Mouse (Mus musculus) midbrain, postnatal 0 days (tissue): ENCODE measurements around the gene Lenep. TPM values are rescaled to one million over a fixed set of nuclear protein-coding genes. Genes with fewer than 3 reads are reported as not detected.

Source experiments
- ATAC-seq: fragments of 200-750 bp; cut with Nextera tagmentation; 2 replicates; pipeline ENCODE4 v1.8.0; 2017; ENCODE audit warnings: moderate number of reproducible peaks, mild to moderate bottlenecking, moderate TSS enrichment, moderate library complexity; ENCODE audit not compliant: low FRiP score
- DNase-seq: peaks from one replicate; pipeline ENCODE4 v3.0.0-alpha.2; 2015; ENCODE audit warnings: low spot score
- H3K27ac ChIP-seq: fragments of 300-500 bp; sonication (generic); 2 replicates; pipeline ENCODE4 v1.5.1; 2014; ENCODE audit warnings: low read depth, mild to moderate bottlenecking, low read length, mixed read lengths
- H3K27me3 ChIP-seq: fragments of 300-500 bp; sonication (generic); 2 replicates; pipeline ENCODE4 v1.6.1; 2014; ENCODE audit warnings: low read length, control low read depth, mixed read lengths; ENCODE audit not compliant: insufficient read depth
- H3K36me3 ChIP-seq: fragments of 300-500 bp; sonication (generic); 2 replicates; pipeline ENCODE4 v1.6.1; 2014; ENCODE audit warnings: low read length, control low read depth, mixed read lengths; ENCODE audit not compliant: insufficient read depth
- H3K4me1 ChIP-seq: fragments of 300-500 bp; sonication (generic); 2 replicates; pipeline ENCODE4 v1.6.1; 2014; ENCODE audit warnings: mild to moderate bottlenecking, control low read depth, antibody characterized with exemption, low read length, mixed read lengths; ENCODE audit not compliant: insufficient read depth
- H3K4me2 ChIP-seq: fragments of 300-500 bp; sonication (generic); 2 replicates; pipeline ENCODE4 v1.6.1; 2014; ENCODE audit warnings: low read depth, mild to moderate bottlenecking, low read length, mixed read lengths; ENCODE audit not compliant: poor library complexity, severe bottlenecking
- H3K4me3 ChIP-seq: fragments of 300-500 bp; sonication (generic); 2 replicates; pipeline ENCODE4 v1.5.1; 2014; ENCODE audit warnings: low read depth, mild to moderate bottlenecking, low read length, moderate library complexity
- H3K9ac ChIP-seq: fragments of 300-500 bp; sonication (generic); replicated peaks from 2 replicates; pipeline ENCODE4 v1.6.1; 2014; ENCODE audit warnings: mild to moderate bottlenecking, low read length, moderate library complexity, mixed read lengths; ENCODE audit not compliant: poor library complexity, severe bottlenecking
- H3K9me3 ChIP-seq: fragments of 300-500 bp; sonication (generic); 2 replicates; pipeline ENCODE4 v1.6.1; 2016; ENCODE audit warnings: low read length, control low read depth
- CTCF ChIP-seq: IDR thresholded peaks from 2 replicates; pipeline ENCODE4 v1.5.1; 2016; ENCODE audit warnings: antibody characterized with exemption, mild to moderate bottlenecking
- WGBS: fragments of 180-500 bp; shearing (Covaris S2); extraction: QIAGEN DNeasy Blood & Tissue Kit; methylation state at CpG from one replicate; pipeline ENCODE4 v1.1.7; 2014; 5-methylcytosine and 5-hydroxymethylcytosine counted together
- polyA plus RNA-seq: library from polyadenylated mRNA; unstranded; fragments of >200 nt; fragmentation: Nextera tagmentation; extraction: Ambion mirVana; gene quantifications from 2 replicates; pipeline ENCODE4 v1.2.1, GENCODE M21; 2015
- total RNA-seq: library from RNA; depleted of rRNA; stranded (reverse); fragments of >200 nt; gene quantifications from 2 replicates; pipeline ENCODE4 v1.2.3, GENCODE M21; 2014

The Lenep gene
- total and polyA plus RNA-seq, 2 experiments from 2014 or later, result 1.8 TPM; not detected in 1

DNA sequence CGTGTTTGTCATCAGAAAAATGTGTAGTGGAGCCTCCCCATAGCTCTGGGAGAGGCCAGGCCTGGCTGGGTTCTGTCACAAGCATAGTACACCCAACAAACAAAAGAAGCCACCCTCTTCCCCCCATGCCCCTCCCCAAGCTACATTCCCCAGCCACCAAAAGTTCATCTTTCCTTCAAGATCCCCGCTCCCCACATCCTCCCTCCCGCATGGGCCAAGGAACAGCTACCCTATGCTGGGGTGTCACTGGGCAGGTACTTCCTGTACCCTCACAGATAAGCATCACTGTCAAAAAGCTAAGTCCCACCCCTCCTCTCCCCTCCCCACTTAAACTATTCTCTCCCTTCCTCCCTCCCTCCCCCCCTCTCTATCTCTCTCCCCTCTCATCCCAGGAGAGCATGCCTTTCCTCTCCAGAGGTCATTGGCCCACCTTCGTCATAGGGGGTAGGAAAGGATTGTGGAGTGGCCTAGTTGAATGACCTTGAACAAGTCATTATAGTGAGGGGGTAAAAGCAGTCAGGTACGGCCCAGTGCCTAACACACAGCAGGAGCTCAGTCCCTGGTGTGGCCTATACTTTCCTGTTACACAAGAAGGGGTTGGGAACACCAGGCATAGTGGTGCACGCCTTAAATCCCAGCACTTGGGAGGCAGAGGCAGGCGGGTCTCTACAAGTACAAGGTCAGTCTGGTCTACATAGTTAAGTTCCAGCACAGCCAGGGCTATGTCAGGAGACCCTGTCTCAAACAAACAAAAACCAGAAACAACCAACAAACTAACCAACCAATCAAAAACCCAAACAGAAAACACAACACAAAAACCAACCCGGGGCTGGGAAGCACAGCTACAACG is 20.3 kb downstream of the Lenep start:
- Histone ChIP-seq H3K4me3 (no peak overlapping the region), H3K27ac (no peak overlapping the region), H3K4me2 (no peak overlapping the region), H3K36me3 (no peaks in the 10 kb centered on the region), H3K9me3 (no peaks in the 10 kb centered on the region), H3K9ac (no peak overlapping the region), H3K27me3 (no peaks in the 10 kb centered on the region), H3K4me1 (no peaks in the 10 kb centered on the region)
- WGBS, result 86% methylated on average over 9 of the region's 9 CpGs
- no peak for TF ChIP-seq CTCF
- DNase-seq, result no peak
- no peak for ATAC-seq

DNA sequence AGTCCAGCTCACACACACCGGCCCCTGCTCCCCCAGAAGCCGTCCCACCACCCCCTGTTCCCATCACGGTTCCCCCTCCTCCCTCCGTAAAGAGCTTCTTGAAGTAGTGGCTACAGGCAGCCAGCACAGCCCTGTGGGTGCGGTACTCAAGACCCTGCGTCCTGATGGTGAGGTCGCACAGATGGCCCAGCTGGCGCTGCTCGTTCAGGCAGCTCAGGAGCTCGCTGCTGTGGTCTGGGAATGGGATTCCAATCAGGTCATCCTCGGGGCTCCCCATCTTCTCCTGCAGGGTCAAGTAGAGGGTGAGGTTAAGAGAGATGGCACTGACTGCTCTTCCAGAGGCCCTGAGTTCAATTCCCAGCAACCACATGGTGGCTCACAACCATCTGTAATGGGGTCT is 21.4 kb downstream of the Lenep start:
- Histone ChIP-seq H3K27ac (no peak overlapping the region), H3K4me3 (no peak overlapping the region), H3K4me2 (no peak overlapping the region), H3K4me1 (no peaks in the 10 kb centered on the region), H3K9ac (no peak overlapping the region), H3K27me3 (no peaks in the 10 kb centered on the region), H3K36me3 (no peaks in the 10 kb centered on the region), H3K9me3 (no peaks in the 10 kb centered on the region)
- WGBS, result 86% methylated on average over 11 of the region's 11 CpGs
- no peak for DNase-seq
- no peak for TF ChIP-seq CTCF
- ATAC-seq, result no peak

GRCm38 (mm10) chr3:89380711-89381110 is 21.9 kb downstream of the Lenep start:
- H3K4me3 ChIP-seq, result no peak overlapping the region
- no peak for TF ChIP-seq CTCF
- no peaks in the 10 kb centered on the region for H3K9me3 ChIP-seq
- H3K9ac ChIP-seq, result no peak overlapping the region
- H3K4me2 ChIP-seq, result no peak overlapping the region
- H3K4me1 ChIP-seq, result no peaks in the 10 kb centered on the region
- no peaks in the 10 kb centered on the region for H3K27me3 ChIP-seq
- no peak for DNase-seq
- ATAC-seq, result no peak
- no peaks in the 10 kb centered on the region for H3K36me3 ChIP-seq
- H3K27ac ChIP-seq, result no peak overlapping the region
- WGBS, result 93% methylated on average over 18 of the region's 18 CpGs

DNA sequence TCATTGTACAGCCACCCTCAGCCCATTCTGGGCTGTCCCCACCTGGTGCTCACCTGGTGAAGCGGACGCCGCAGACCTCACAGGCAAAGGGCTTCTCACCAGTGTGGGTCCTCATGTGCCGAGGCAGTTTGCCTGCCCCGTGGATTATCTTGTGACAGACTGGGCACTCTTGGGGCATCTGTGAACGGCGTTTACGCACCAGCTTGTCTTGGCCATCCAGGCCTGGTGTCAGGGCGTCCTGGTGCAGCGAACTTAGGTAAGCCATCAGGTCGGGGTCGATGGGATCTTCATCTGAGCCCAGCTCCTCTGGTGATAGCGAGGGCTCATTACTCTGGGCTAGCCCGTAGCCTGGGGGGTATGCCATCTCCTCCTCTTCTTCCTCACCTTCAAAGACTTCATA is 22.3 kb downstream of the Lenep start:
- Histone ChIP-seq H3K27me3 (no peaks in the 10 kb centered on the region), H3K4me3 (no peak overlapping the region), H3K36me3 (no peaks in the 10 kb centered on the region), H3K4me1 (no peaks in the 10 kb centered on the region), H3K4me2 (no peak overlapping the region), H3K9me3 (no peaks in the 10 kb centered on the region), H3K9ac (no peak overlapping the region), H3K27ac (no peak overlapping the region)
- DNase-seq, result no peak
- ATAC-seq, result no peak
- TF ChIP-seq CTCF, result no peak
- WGBS, result 96% methylated on average over 14 of the region's 14 CpGs

GRCm38 (mm10) chr3:89379388-89380131 is 23.0 kb downstream of the Lenep start:
- Histone ChIP-seq H3K4me2 (no peak overlapping the region), H3K4me1 (no peaks in the 10 kb centered on the region), H3K27ac (no peak overlapping the region), H3K9ac (no peak overlapping the region), H3K9me3 (no peaks in the 10 kb centered on the region), H3K4me3 (no peak overlapping the region), H3K27me3 (no peaks in the 10 kb centered on the region), H3K36me3 (no peaks in the 10 kb centered on the region)
- WGBS, result 87% methylated on average over 31 of the region's 31 CpGs
- no peak for DNase-seq
- ATAC-seq, result no peak
- no peak for TF ChIP-seq CTCF
